In genomic region chr11:97273613-97274012, GRCm38 (mm10) we compare ENCODE assay signal across 16 mouse cellular contexts. TPM values are rescaled to one million over a fixed set of nuclear protein-coding genes. Genes with fewer than 3 reads are reported as not detected.
DNase-seq lines count a peak whose midpoint lies in the region; ATAC-seq and TF ChIP-seq lines count a peak whose summit lies in the region.
"Had no signal": no experiment of that assay in that cellular context is flagged by ENCODE, and none has a peak within 500 bp of the region (broad histone marks: within the 10 kb centered on the region; RNA-seq: fewer than 3 reads in every experiment).

No protein-coding gene starts in this region.

- WGBS in lung, postnatal 0 days, result 83% methylated on average over 5 of the region's 5 CpGs
- WGBS in small intestine, adult 2 months, result 80% methylated on average over 5 of the region's 5 CpGs

- no peaks in the 10 kb centered on the region for H3K36me3 ChIP-seq in lung, postnatal 0 days (ENCODE audit: insufficient read depth, low read length)
- H3K36me3 ChIP-seq in small intestine, adult 2 months (ENCODE audit: control insufficient read depth, insufficient read depth, low read length), result no peaks in the 10 kb centered on the region

- 0 out of 2 replicates have a peak, but pooled peaks have one; percentile 17 for TF ChIP-seq CTCF in lung, postnatal 0 days (IDR thresholded peaks at IDR 0.05)
- peak; percentile 22; the same call in 1 of the 2 replicates for TF ChIP-seq CTCF in small intestine, adult 2 months (IDR thresholded peaks at IDR 0.05; ENCODE audit: extremely low read depth, insufficient read length, insufficient replicate concordance, low read depth, low read length)

- H3K9me3 ChIP-seq in lung, postnatal 0 days (ENCODE audit: low read length), result no peaks in the 10 kb centered on the region
- H3K9me3 ChIP-seq: heart, embryonic 10.5 days had no signal

- H3K27me3 ChIP-seq in lung, postnatal 0 days (replicated peaks; ENCODE audit: insufficient read depth, low read length), result no peaks in the 10 kb centered on the region
- H3K27me3 ChIP-seq in small intestine, adult 2 months (ENCODE audit: control insufficient read depth, insufficient read depth, low read length), result no peaks in the 10 kb centered on the region

- no peak overlapping the region for H3K9ac ChIP-seq in lung, postnatal 0 days (replicated peaks; ENCODE audit: low read depth)

- no peak for TF ChIP-seq EP300 in lung, postnatal 0 days (IDR thresholded peaks at IDR 0.05)

- TF ChIP-seq POLR2A in small intestine, adult 2 months (IDR thresholded peaks at IDR 0.05; ENCODE audit: low read depth, low read length), result no peak

- ATAC-seq in CD4-positive, CD25-positive, alpha-beta regulatory T cell, adult 4 months, result no peak
- ATAC-seq in lung, postnatal 0 days, result no peak
- ATAC-seq: activated CD4-positive, CD25-positive, alpha-beta regulatory T cell, adult 4 months; midbrain, embryonic 16.5 days had no signal

- H3K27ac ChIP-seq in lung, postnatal 0 days (ENCODE audit: low read length), result no peak overlapping the region
- H3K27ac ChIP-seq in small intestine, adult 2 months (ENCODE audit: insufficient read depth, low read depth, low read length), result no peak overlapping the region
- H3K27ac ChIP-seq: heart, embryonic 10.5 days had no signal

- H3K4me1 ChIP-seq in lung, postnatal 0 days (ENCODE audit: insufficient read depth, low read depth, low read length), result 0 out of 2 replicates have a peak, but pooled peaks cover 3% of the 10 kb centered on the region
- peaks cover 6% of the 10 kb centered on the region for H3K4me1 ChIP-seq in small intestine, adult 2 months (ENCODE audit: control insufficient read depth, insufficient read depth, insufficient read length, low read length)

- no peak overlapping the region for H3K4me3 ChIP-seq in lung, postnatal 0 days (ENCODE audit: low read depth, low read length)
- no peak overlapping the region for H3K4me3 ChIP-seq in small intestine, adult 2 months (ENCODE audit: low read depth, low read length)
- H3K4me3 ChIP-seq: erythroblast, embryonic 14.5 days; heart, embryonic 10.5 days had no signal

- H3K4me2 ChIP-seq in lung, postnatal 0 days (replicated peaks; ENCODE audit: low read depth, low read length), result no peak overlapping the region

- peak; percentile 47 for DNase-seq in CD4-positive, CD25-positive, alpha-beta regulatory T cell, adult 2 months (ENCODE audit: low read depth, low spot score)
- DNase-seq in lung, postnatal 0 days (ENCODE audit: low spot score), result no peak
- DNase-seq in lung, postnatal 10 days, result no peak
- DNase-seq in R1 (ENCODE audit: low read depth, low spot score), result peak; percentile 90
- no peak for DNase-seq in gastrocnemius, postnatal 4 days (ENCODE audit: low spot score in 2 of 2)
- DNase-seq in spleen, postnatal 14 days (ENCODE audit: low spot score in 2 of 2), result no peak
- DNase-seq: cerebellum, adult 9-11 months; heart, postnatal 36 days; kidney, adult 11 months; lung, postnatal 4 days had no signal

RNA-seq across cellular contexts. Expression of gene Npepps, which starts 6.8 kb away (rescaled TPM):
- 10 to 100 TPM; 34.4 to 41.1 TPM for polyA plus RNA-seq in CD4-positive, CD25-positive, alpha-beta regulatory T cell, adult 4 months (2017; shearing (Covaris generic))
- polyA plus RNA-seq in lung, postnatal 0 days (2015; fragmentation: Nextera tagmentation; extraction: Ambion mirVana), result 47.5 and 54.3 TPM in 2 replicates
- 16.2 and 27.3 TPM in 2 replicates for polyA plus RNA-seq in small intestine, adult 2 months (2012; rRNA removed)
- 10 to 100 TPM; 75.8 to 80.0 TPM for total RNA-seq in gastrocnemius, postnatal 4 days (2021)

RNA-seq across cellular contexts. Expression of gene Mrpl45, which starts 41.9 kb away (rescaled TPM):
- polyA plus RNA-seq in CD4-positive, CD25-positive, alpha-beta regulatory T cell, adult 4 months (2017; shearing (Covaris generic)), result 10 to 100 TPM; 38.8 to 42.3 TPM
- polyA plus RNA-seq in lung, postnatal 0 days (2015; fragmentation: Nextera tagmentation; extraction: Ambion mirVana), result 19.2 and 22.4 TPM in 2 replicates
- 4.9 and 8.6 TPM in 2 replicates for polyA plus RNA-seq in small intestine, adult 2 months (2012; rRNA removed)
- total RNA-seq in gastrocnemius, postnatal 4 days (2021), result 10 to 100 TPM; 25.9 to 31.0 TPM

Comparison
In these comparisons a context has a peak if more than half of its experiments do, and no peak if none do; other contexts are left out.
1. DNase-seq: peak in CD4-positive, CD25-positive, alpha-beta regulatory T cell, adult 2 months (single experiment) and R1 (single experiment); none in lung, postnatal 0 days (single experiment), lung, postnatal 10 days (single experiment), gastrocnemius, postnatal 4 days (0 of 2) and spleen, postnatal 14 days (0 of 2).